Mouse (Mus musculus): ENCODE data around the gene Acvrl1.
A peak's percentile ranks its signal among the peaks of the same experiment; 100 is the strongest.

Gene Acvrl1

DNA sequence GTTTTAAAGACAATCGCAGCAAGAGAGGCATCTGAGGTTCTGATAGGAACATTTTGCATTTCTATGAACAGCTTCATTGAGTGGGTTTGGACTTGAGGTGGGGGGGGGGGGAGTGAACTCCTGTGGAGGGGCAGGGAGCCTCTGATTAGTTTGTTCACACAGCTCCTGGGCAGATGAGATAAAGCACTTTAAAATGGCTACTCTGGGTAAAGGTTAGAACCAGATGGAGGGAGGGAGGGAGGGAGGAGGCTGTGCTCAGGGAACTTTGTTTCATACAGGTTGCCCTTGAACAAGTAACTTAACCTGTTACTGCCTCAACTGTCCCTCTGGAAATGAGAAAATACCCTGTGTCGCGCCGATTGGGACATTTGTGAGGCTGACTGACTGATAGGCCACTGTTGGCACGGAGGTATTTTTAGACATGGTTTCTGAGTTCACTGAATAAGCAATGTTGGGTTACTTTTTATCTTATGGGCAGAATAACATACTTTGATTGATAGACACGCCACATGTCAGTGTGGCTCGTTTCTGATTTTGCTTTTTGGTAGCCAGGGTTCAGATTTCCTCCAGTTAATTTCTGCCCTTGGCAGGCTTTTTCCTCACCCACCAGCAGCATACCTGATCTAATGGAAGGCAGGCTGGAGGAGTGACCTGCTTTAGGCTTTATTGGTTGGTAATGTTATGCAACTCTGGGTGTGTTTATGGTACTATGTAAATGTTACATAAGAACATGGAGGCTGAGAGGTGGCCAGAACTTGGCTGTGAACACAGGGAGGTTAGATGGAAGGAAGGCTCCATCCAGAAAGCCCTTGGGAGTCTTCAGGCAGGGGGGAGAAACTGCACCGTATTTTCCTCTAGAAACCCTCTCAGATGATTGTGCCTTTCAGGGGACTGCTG lies 48.7 kb downstream of the Acvrl1 start:
- H3K27me3 ChIP-seq (ENCODE audit: insufficient read depth, low read length) = peaks cover 14% of the 10 kb centered on the region
- no peak overlapping the region for H3K4me3 ChIP-seq (replicated peaks; ENCODE audit: low read length)
- H3K36me3 ChIP-seq (ENCODE audit: insufficient read depth, low read length) = no peaks in the 10 kb centered on the region; the same call in 1 of the 2 replicates
- peaks cover 79% of the 10 kb centered on the region for H3K4me1 ChIP-seq (replicated peaks; ENCODE audit: low read depth, low read length)
- H3K9me3 ChIP-seq (ENCODE audit: low read length) = no peaks in the 10 kb centered on the region
- TF ChIP-seq NANOG (IDR thresholded peaks at IDR 0.05; ENCODE audit: borderline replicate concordance, low read length) (no peak), POU5F1 (IDR thresholded peaks at IDR 0.05; ENCODE audit: borderline replicate concordance, low read length) (no peak), CTCF (conservative IDR thresholded peaks at IDR 0.05; ENCODE audit: low read length) (no peak)

- Histone ChIP-seq H3K36me3 (ENCODE audit: insufficient read depth, low read length) (peaks cover 5% of the 10 kb centered on the region; the same call in 1 of the 2 replicates), H3K4me1 (replicated peaks; ENCODE audit: low read depth, low read length) (peaks cover 83% of the 10 kb centered on the region), H3K9me3 (ENCODE audit: low read length) (no peaks in the 10 kb centered on the region), H3K27me3 (ENCODE audit: insufficient read depth, low read length) (no peaks in the 10 kb centered on the region), H3K4me3 (replicated peaks; ENCODE audit: low read length) (peak overlapping the region; percentile 56; the same call in 1 of the 2 replicates)
- no peak for TF ChIP-seq CTCF (conservative IDR thresholded peaks at IDR 0.05; ENCODE audit: low read length)
- no peak for TF ChIP-seq NANOG (IDR thresholded peaks at IDR 0.05; ENCODE audit: borderline replicate concordance, low read length)
- TF ChIP-seq POU5F1 (IDR thresholded peaks at IDR 0.05; ENCODE audit: borderline replicate concordance, low read length) = no peak
Measured at GRCm38 (mm10) chr15:101180363-101181105, 52.2 kb downstream of the Acvrl1 start.

DNA sequence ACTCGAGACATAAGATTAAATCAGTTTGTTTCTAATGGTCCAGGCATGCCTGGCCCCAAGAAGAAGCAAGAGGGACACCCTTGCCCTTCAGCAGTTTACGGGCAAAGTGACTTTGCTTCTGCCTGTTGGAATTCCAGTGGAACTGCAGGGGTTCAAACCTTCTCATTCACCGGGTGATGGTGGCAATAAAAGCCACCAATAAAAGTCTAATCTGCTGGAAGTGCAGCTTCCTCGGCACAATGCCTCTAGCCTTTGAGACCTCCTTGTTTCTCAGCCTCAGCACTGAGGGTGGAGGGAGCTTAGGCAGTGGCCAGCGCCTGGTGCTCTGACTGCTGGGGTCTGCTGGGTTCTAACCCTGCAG lies 52.8 kb downstream of the Acvrl1 start:
- no peaks in the 10 kb centered on the region for H3K27me3 ChIP-seq (ENCODE audit: insufficient read depth, low read length)
- peak overlapping the region; percentile 56 for H3K4me3 ChIP-seq (replicated peaks; ENCODE audit: low read length)
- H3K36me3 ChIP-seq (ENCODE audit: insufficient read depth, low read length) = peaks cover 5% of the 10 kb centered on the region; the same call in 1 of the 2 replicates
- TF ChIP-seq POU5F1 (IDR thresholded peaks at IDR 0.05; ENCODE audit: borderline replicate concordance, low read length) (no peak), CTCF (conservative IDR thresholded peaks at IDR 0.05; ENCODE audit: low read length) (no peak), NANOG (IDR thresholded peaks at IDR 0.05; ENCODE audit: borderline replicate concordance, low read length) (peak; percentile 98)
- H3K9me3 ChIP-seq (ENCODE audit: low read length) = no peaks in the 10 kb centered on the region
- H3K4me1 ChIP-seq (replicated peaks; ENCODE audit: low read depth, low read length) = peaks cover 78% of the 10 kb centered on the region

DNA sequence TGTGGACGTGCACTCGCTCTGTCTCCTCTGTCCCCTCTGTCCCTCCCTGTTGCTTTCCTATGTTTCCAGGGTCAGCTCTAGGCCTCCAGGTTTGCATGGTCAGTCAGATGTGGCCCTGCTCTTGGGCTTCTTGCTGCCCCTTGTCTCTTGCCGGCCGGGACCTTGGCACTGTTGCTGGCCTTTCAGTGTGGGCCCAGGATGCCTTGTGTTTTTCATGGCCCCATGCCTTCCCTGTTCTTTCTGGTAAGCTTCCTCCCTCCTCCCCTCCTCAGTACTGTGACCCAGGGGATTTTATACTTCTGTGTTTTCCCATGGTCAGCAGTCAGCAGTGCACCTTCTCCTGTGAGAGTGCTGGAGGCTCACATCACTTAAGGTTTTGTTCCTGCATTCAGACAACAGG lies 53.2 kb downstream of the Acvrl1 start:
- no peak for TF ChIP-seq CTCF (conservative IDR thresholded peaks at IDR 0.05; ENCODE audit: low read length)
- TF ChIP-seq POU5F1 (IDR thresholded peaks at IDR 0.05; ENCODE audit: borderline replicate concordance, low read length) = no peak
- Histone ChIP-seq H3K36me3 (ENCODE audit: insufficient read depth, low read length) (peaks cover 5% of the 10 kb centered on the region; the same call in 1 of the 2 replicates), H3K9me3 (ENCODE audit: low read length) (no peaks in the 10 kb centered on the region), H3K4me1 (replicated peaks; ENCODE audit: low read depth, low read length) (peaks cover 74% of the 10 kb centered on the region), H3K4me3 (replicated peaks; ENCODE audit: low read length) (peak overlapping the region; percentile 56), H3K27me3 (ENCODE audit: insufficient read depth, low read length) (no peaks in the 10 kb centered on the region)

- H3K9me3 ChIP-seq (ENCODE audit: low read length) = no peaks in the 10 kb centered on the region
- H3K4me1 ChIP-seq (replicated peaks; ENCODE audit: low read depth, low read length) = peaks cover 63% of the 10 kb centered on the region
- no peak overlapping the region for H3K4me3 ChIP-seq (replicated peaks; ENCODE audit: low read length)
- H3K27me3 ChIP-seq (ENCODE audit: insufficient read depth, low read length) = no peaks in the 10 kb centered on the region
- H3K36me3 ChIP-seq (ENCODE audit: insufficient read depth, low read length) = peaks cover 12% of the 10 kb centered on the region; the same call in 1 of the 2 replicates
- TF ChIP-seq NANOG (IDR thresholded peaks at IDR 0.05; ENCODE audit: borderline replicate concordance, low read length) (no peak), CTCF (conservative IDR thresholded peaks at IDR 0.05; ENCODE audit: low read length) (no peak), POU5F1 (IDR thresholded peaks at IDR 0.05; ENCODE audit: borderline replicate concordance, low read length) (no peak)
Measured at GRCm38 (mm10) chr15:101182676-101183075, 54.4 kb downstream of the Acvrl1 start.

- TF ChIP-seq POU5F1 (IDR thresholded peaks at IDR 0.05; ENCODE audit: borderline replicate concordance, low read length) = no peak
- no peak for TF ChIP-seq NANOG (IDR thresholded peaks at IDR 0.05; ENCODE audit: borderline replicate concordance, low read length)
- no peak for TF ChIP-seq CTCF (conservative IDR thresholded peaks at IDR 0.05; ENCODE audit: low read length)
- H3K9me3 ChIP-seq (ENCODE audit: low read length) = no peaks in the 10 kb centered on the region
Measured at GRCm38 (mm10) chr15:101184300-101184699, 56.0 kb downstream of the Acvrl1 start.

DNA sequence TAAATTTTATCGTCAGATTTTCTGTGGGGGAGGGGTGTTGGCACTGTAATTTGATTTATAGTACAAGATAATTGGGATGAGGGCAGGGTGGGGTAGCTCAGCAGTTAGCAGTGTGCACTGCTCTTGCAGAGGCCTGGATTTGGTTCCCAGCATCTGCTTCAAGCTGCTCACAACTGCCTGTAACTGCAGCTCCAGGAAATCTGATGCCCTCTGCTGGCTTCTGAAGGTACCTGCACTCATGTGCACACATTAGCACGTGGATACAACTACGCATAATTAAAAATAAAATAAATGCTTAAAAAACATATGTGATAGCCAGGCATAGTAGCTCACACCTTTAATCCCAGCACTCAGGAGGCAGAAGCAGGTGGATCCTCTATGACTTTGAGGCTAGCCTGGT lies 57.2 kb downstream of the Acvrl1 start:
- Histone ChIP-seq H3K4me3 (replicated peaks; ENCODE audit: low read length) (no peak overlapping the region), H3K36me3 (ENCODE audit: insufficient read depth, low read length) (peaks cover 12% of the 10 kb centered on the region; the same call in 1 of the 2 replicates), H3K4me1 (replicated peaks; ENCODE audit: low read depth, low read length) (peaks cover 34% of the 10 kb centered on the region), H3K27me3 (ENCODE audit: insufficient read depth, low read length) (no peaks in the 10 kb centered on the region), H3K9me3 (ENCODE audit: low read length) (no peaks in the 10 kb centered on the region)
- no peak for TF ChIP-seq NANOG (IDR thresholded peaks at IDR 0.05; ENCODE audit: borderline replicate concordance, low read length)
- TF ChIP-seq POU5F1 (IDR thresholded peaks at IDR 0.05; ENCODE audit: borderline replicate concordance, low read length) = no peak
- TF ChIP-seq CTCF (conservative IDR thresholded peaks at IDR 0.05; ENCODE audit: low read length) = peak; percentile 55

More at GRCm38 (mm10) chr15:101184300-101184699, 56.0 kb downstream of the Acvrl1 start:
- Histone ChIP-seq H3K4me1 (replicated peaks; ENCODE audit: low read depth, low read length) (peaks cover 47% of the 10 kb centered on the region), H3K4me3 (replicated peaks; ENCODE audit: low read length) (no peak overlapping the region), H3K36me3 (ENCODE audit: insufficient read depth, low read length) (peaks cover 12% of the 10 kb centered on the region; the same call in 1 of the 2 replicates), H3K27me3 (ENCODE audit: insufficient read depth, low read length) (no peaks in the 10 kb centered on the region)

DNA sequence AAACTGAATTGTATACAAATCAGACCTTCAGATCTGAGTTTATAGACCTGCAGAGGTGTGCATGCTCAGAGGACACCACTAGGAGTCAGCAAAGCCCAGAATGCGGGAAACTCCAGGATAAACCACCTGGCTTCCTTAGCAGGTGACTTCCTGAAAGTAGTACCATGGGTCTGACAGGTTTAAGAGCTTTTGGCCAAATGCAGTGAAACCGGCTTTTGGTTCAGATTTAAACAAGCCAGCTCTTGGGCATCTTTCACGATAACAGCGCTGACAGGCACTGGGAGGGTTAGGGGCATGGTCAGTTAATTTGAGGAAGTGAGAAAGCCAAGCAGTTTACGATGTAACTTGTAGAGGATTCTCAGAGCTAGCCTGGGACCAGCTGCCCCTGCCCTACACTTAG lies 59.6 kb downstream of the Acvrl1 start:
- TF ChIP-seq CTCF (conservative IDR thresholded peaks at IDR 0.05; ENCODE audit: low read length) = peak; percentile 29; the same call in 1 of the 2 replicates
- no peak for TF ChIP-seq NANOG (IDR thresholded peaks at IDR 0.05; ENCODE audit: borderline replicate concordance, low read length)
- no peak for TF ChIP-seq POU5F1 (IDR thresholded peaks at IDR 0.05; ENCODE audit: borderline replicate concordance, low read length)
- Histone ChIP-seq H3K4me1 (replicated peaks; ENCODE audit: low read depth, low read length) (peaks cover 30% of the 10 kb centered on the region), H3K27me3 (ENCODE audit: insufficient read depth, low read length) (no peaks in the 10 kb centered on the region), H3K4me3 (replicated peaks; ENCODE audit: low read length) (no peak overlapping the region), H3K36me3 (ENCODE audit: insufficient read depth, low read length) (peaks cover 12% of the 10 kb centered on the region; the same call in 1 of the 2 replicates), H3K9me3 (ENCODE audit: low read length) (no peaks in the 10 kb centered on the region)

Data from E14TG2a.4 (cell line).